Mouse (Mus musculus) right cerebral cortex, postnatal 36 days (tissue): ENCODE results near the gene Cep41.
A peak's percentile ranks its signal among the peaks of the same experiment; 100 is the strongest.

Source experiments
- DNase-seq, 2 experiments: peaks; one replicate each; pipeline ENCODE4 v3.0.0; 2022; ENCODE audit warnings: low spot score in 2 of 2, mixed read lengths in 1 of 2

The Cep41 gene

GRCm38 (mm10) chr6:30624763-30625162 lies 68.8 kb downstream of the Cep41 start:
- DNase-seq = no peak

- no peak for DNase-seq
Measured at GRCm38 (mm10) chr6:30621986-30622389, 71.6 kb downstream of the Cep41 start.

GRCm38 (mm10) chr6:30620994-30621393 lies 72.6 kb downstream of the Cep41 start:
- DNase-seq = no peak

- no peak for DNase-seq
Measured at GRCm38 (mm10) chr6:30620591-30620990, 73.0 kb downstream of the Cep41 start.

GRCm38 (mm10) chr6:30619606-30620005 lies 73.9 kb downstream of the Cep41 start:
- no peak for DNase-seq

GRCm38 (mm10) chr6:30618735-30619134 lies 74.8 kb downstream of the Cep41 start:
- DNase-seq = no peak

GRCm38 (mm10) chr6:30617959-30618590 lies 75.5 kb downstream of the Cep41 start:
- peak; percentile 47 to 72 for DNase-seq

- DNase-seq = no peak
Measured at GRCm38 (mm10) chr6:30617020-30617958, 76.3 kb downstream of the Cep41 start.

GRCm38 (mm10) chr6:30616491-30616941 lies 77.0 kb downstream of the Cep41 start:
- no peak for DNase-seq

GRCm38 (mm10) chr6:30615741-30616140 lies 77.8 kb downstream of the Cep41 start:
- no peak for DNase-seq

- no peak for DNase-seq
Measured at GRCm38 (mm10) chr6:30614251-30614650, 79.3 kb downstream of the Cep41 start.

- no peak for DNase-seq
Measured at GRCm38 (mm10) chr6:30611212-30611611, 82.3 kb downstream of the Cep41 start.

- no peak for DNase-seq
Measured at GRCm38 (mm10) chr6:30610710-30611109, 82.8 kb downstream of the Cep41 start, which contains the start of gene Cpa5. Gene Cpa5, plus strand, starts transcription at chr6:30611010.

- no peak for DNase-seq
Measured at GRCm38 (mm10) chr6:30605672-30606071, 87.9 kb downstream of the Cep41 start.

- DNase-seq = no peak
Measured at GRCm38 (mm10) chr6:30605111-30605510, 88.4 kb downstream of the Cep41 start.

GRCm38 (mm10) chr6:30604342-30604867 lies 89.1 kb downstream of the Cep41 start:
- no peak for DNase-seq
